Mouse (Mus musculus): ENCODE data around the gene E130308A19Rik. TPM values are rescaled to one million over a fixed set of nuclear protein-coding genes. Genes with fewer than 3 reads are reported as not detected.

The E130308A19Rik gene
- polyA plus RNA-seq, 1 experiment from 2014 or later, result 17.7 TPM

- Histone ChIP-seq H3K4me3 (replicated peaks) (no peak overlapping the region), H3K27me3 (replicated peaks) (no peaks in the 10 kb centered on the region), H3K27ac (no peak overlapping the region), H3K9ac (no peak overlapping the region), H3K4me1 (no peaks in the 10 kb centered on the region; the same call in 1 of the 2 replicates), H3K4me2 (no peak overlapping the region), H3K36me3 (no peaks in the 10 kb centered on the region), H3K9me3 (no peaks in the 10 kb centered on the region)
- ATAC-seq (ENCODE audit: insufficient read depth, low FRiP score, low read depth), result no peak
- 89% methylated on average over 32 of the region's 32 CpGs for WGBS
Observed at GRCm38 (mm10) chr4:59719481-59720355, 93.7 kb downstream of the E130308A19Rik start.

- H3K9me3 ChIP-seq, result no peaks in the 10 kb centered on the region
- no peaks in the 10 kb centered on the region for H3K27me3 ChIP-seq (replicated peaks)
- no peak overlapping the region for H3K27ac ChIP-seq
- no peak for ATAC-seq (ENCODE audit: insufficient read depth, low FRiP score, low read depth)
- H3K36me3 ChIP-seq, result no peaks in the 10 kb centered on the region
- H3K9ac ChIP-seq, result no peak overlapping the region
- H3K4me3 ChIP-seq (replicated peaks), result no peak overlapping the region
- H3K4me1 ChIP-seq, result no peaks in the 10 kb centered on the region; the same call in 1 of the 2 replicates
- 86% methylated on average over 3 of the region's 3 CpGs for WGBS
- H3K4me2 ChIP-seq, result no peak overlapping the region
Observed at GRCm38 (mm10) chr4:59721811-59722210, 95.8 kb downstream of the E130308A19Rik start.

GRCm38 (mm10) chr4:59725579-59725978 is 99.6 kb downstream of the E130308A19Rik start:
- no peak overlapping the region for H3K4me3 ChIP-seq (replicated peaks)
- WGBS, result 62% methylated on average over 4 of the region's 4 CpGs
- H3K9me3 ChIP-seq, result no peaks in the 10 kb centered on the region
- no peak overlapping the region for H3K27ac ChIP-seq
- no peak overlapping the region for H3K4me2 ChIP-seq
- H3K36me3 ChIP-seq, result no peaks in the 10 kb centered on the region
- no peaks in the 10 kb centered on the region for H3K27me3 ChIP-seq (replicated peaks)
- H3K4me1 ChIP-seq, result no peaks in the 10 kb centered on the region
- no peak for ATAC-seq (ENCODE audit: insufficient read depth, low FRiP score, low read depth)
- H3K9ac ChIP-seq, result no peak overlapping the region

- H3K9ac ChIP-seq, result no peak overlapping the region
- H3K9me3 ChIP-seq, result no peaks in the 10 kb centered on the region
- no peak for ATAC-seq (ENCODE audit: insufficient read depth, low FRiP score, low read depth)
- WGBS, result 91% methylated on average over 12 of the region's 12 CpGs
- H3K4me3 ChIP-seq (replicated peaks), result no peak overlapping the region
- H3K4me1 ChIP-seq, result no peaks in the 10 kb centered on the region
- H3K27ac ChIP-seq, result no peak overlapping the region
- no peaks in the 10 kb centered on the region for H3K36me3 ChIP-seq
- H3K4me2 ChIP-seq, result no peak overlapping the region
- H3K27me3 ChIP-seq (replicated peaks), result no peaks in the 10 kb centered on the region
Observed at GRCm38 (mm10) chr4:59726501-59726900, 100.5 kb downstream of the E130308A19Rik start.

GRCm38 (mm10) chr4:59727187-59727877 is 101.3 kb downstream of the E130308A19Rik start:
- Histone ChIP-seq H3K4me1 (no peaks in the 10 kb centered on the region), H3K27ac (no peak overlapping the region), H3K9ac (no peak overlapping the region), H3K4me2 (no peak overlapping the region), H3K27me3 (replicated peaks) (no peaks in the 10 kb centered on the region), H3K4me3 (replicated peaks) (no peak overlapping the region), H3K36me3 (no peaks in the 10 kb centered on the region), H3K9me3 (no peaks in the 10 kb centered on the region)
- ATAC-seq (ENCODE audit: insufficient read depth, low FRiP score, low read depth), result no peak
- WGBS, result 57% methylated on average over 5 of the region's 5 CpGs

GRCm38 (mm10) chr4:59727878-59728261 is 101.9 kb downstream of the E130308A19Rik start:
- no peak for ATAC-seq (ENCODE audit: insufficient read depth, low FRiP score, low read depth)
- WGBS, result 66% methylated on average over 9 of the region's 9 CpGs
- Histone ChIP-seq H3K27ac (no peak overlapping the region), H3K9ac (no peak overlapping the region), H3K27me3 (replicated peaks) (no peaks in the 10 kb centered on the region), H3K4me1 (no peaks in the 10 kb centered on the region), H3K4me3 (replicated peaks) (no peak overlapping the region), H3K4me2 (no peak overlapping the region), H3K36me3 (no peaks in the 10 kb centered on the region), H3K9me3 (no peaks in the 10 kb centered on the region)

GRCm38 (mm10) chr4:59728839-59729238 is 102.8 kb downstream of the E130308A19Rik start:
- WGBS, result 81% methylated on average over 2 of the region's 2 CpGs
- Histone ChIP-seq H3K27ac (no peak overlapping the region), H3K9ac (no peak overlapping the region), H3K36me3 (no peaks in the 10 kb centered on the region), H3K4me2 (no peak overlapping the region), H3K4me1 (no peaks in the 10 kb centered on the region), H3K4me3 (replicated peaks) (no peak overlapping the region), H3K27me3 (replicated peaks) (no peaks in the 10 kb centered on the region), H3K9me3 (no peaks in the 10 kb centered on the region)
- no peak for ATAC-seq (ENCODE audit: insufficient read depth, low FRiP score, low read depth)

GRCm38 (mm10) chr4:59731544-59731943 is 105.5 kb downstream of the E130308A19Rik start:
- H3K4me3 ChIP-seq (replicated peaks), result no peak overlapping the region
- no peaks in the 10 kb centered on the region for H3K9me3 ChIP-seq
- no peaks in the 10 kb centered on the region for H3K36me3 ChIP-seq
- H3K4me1 ChIP-seq, result no peaks in the 10 kb centered on the region
- no peak overlapping the region for H3K27ac ChIP-seq
- no peak overlapping the region for H3K9ac ChIP-seq
- no peak overlapping the region for H3K4me2 ChIP-seq
- ATAC-seq (ENCODE audit: insufficient read depth, low FRiP score, low read depth), result no peak
- WGBS, result 87% methylated on average over 7 of the region's 7 CpGs
- no peaks in the 10 kb centered on the region for H3K27me3 ChIP-seq (replicated peaks)

- Histone ChIP-seq H3K4me1 (no peaks in the 10 kb centered on the region), H3K27ac (no peak overlapping the region), H3K27me3 (replicated peaks) (no peaks in the 10 kb centered on the region), H3K36me3 (no peaks in the 10 kb centered on the region), H3K4me2 (no peak overlapping the region), H3K4me3 (replicated peaks) (no peak overlapping the region), H3K9ac (no peak overlapping the region), H3K9me3 (0 out of 2 replicates have a peak, but pooled peaks cover 3% of the 10 kb centered on the region)
- 94% methylated on average over 4 of the region's 4 CpGs for WGBS
- ATAC-seq (ENCODE audit: insufficient read depth, low FRiP score, low read depth), result no peak
Observed at GRCm38 (mm10) chr4:59739321-59739720, 113.3 kb downstream of the E130308A19Rik start.

- H3K27me3 ChIP-seq (replicated peaks), result no peaks in the 10 kb centered on the region
- no peak overlapping the region for H3K9ac ChIP-seq
- H3K9me3 ChIP-seq, result 0 out of 2 replicates have a peak, but pooled peaks cover 3% of the 10 kb centered on the region
- 42% methylated on average over 2 of the region's 2 CpGs for WGBS
- ATAC-seq (ENCODE audit: insufficient read depth, low FRiP score, low read depth), result no peak
- H3K4me1 ChIP-seq, result no peaks in the 10 kb centered on the region
- H3K4me2 ChIP-seq, result no peak overlapping the region
- H3K27ac ChIP-seq, result no peak overlapping the region
- H3K36me3 ChIP-seq, result no peaks in the 10 kb centered on the region
- H3K4me3 ChIP-seq (replicated peaks), result no peak overlapping the region
Observed at GRCm38 (mm10) chr4:59739882-59740281, 113.9 kb downstream of the E130308A19Rik start.

- Histone ChIP-seq H3K27me3 (replicated peaks) (no peaks in the 10 kb centered on the region), H3K4me2 (no peak overlapping the region), H3K9ac (no peak overlapping the region), H3K4me1 (no peaks in the 10 kb centered on the region), H3K4me3 (replicated peaks) (no peak overlapping the region), H3K36me3 (peaks cover 6% of the 10 kb centered on the region; the same call in 1 of the 2 replicates), H3K9me3 (no peaks in the 10 kb centered on the region), H3K27ac (no peak overlapping the region)
- WGBS, result 74% methylated on average over 13 of the region's 13 CpGs
- ATAC-seq (ENCODE audit: insufficient read depth, low FRiP score, low read depth), result no peak
Observed at GRCm38 (mm10) chr4:59753491-59754140, 127.6 kb downstream of the E130308A19Rik start.

Data from stomach, embryonic 15.5 days (tissue).